Mouse (Mus musculus): ENCODE results near the gene Ndufc2. TPM values are rescaled to one million over a fixed set of nuclear protein-coding genes. Genes with fewer than 3 reads are reported as not detected.

Gene Ndufc2
- polyA plus RNA-seq, 1 experiment from 2014 or later, result 303 TPM

GRCm38 (mm10) chr7:97361467-97361866, 38.3 kb upstream of the Ndufc2 start:
- no peak overlapping the region for H3K4me2 ChIP-seq
- no peak for ATAC-seq (ENCODE audit: insufficient number of reproducible peaks, low FRiP score, low TSS enrichment, low read depth)
- no peak overlapping the region for H3K27ac ChIP-seq
- 22% methylated on average over 4 of the region's 4 CpGs for WGBS
- no peaks in the 10 kb centered on the region for H3K9me3 ChIP-seq
- no peaks in the 10 kb centered on the region for H3K27me3 ChIP-seq
- no peaks in the 10 kb centered on the region for H3K36me3 ChIP-seq
- H3K9ac ChIP-seq, result no peak overlapping the region
- no peak overlapping the region for H3K4me3 ChIP-seq
- no peaks in the 10 kb centered on the region for H3K4me1 ChIP-seq

DNA sequence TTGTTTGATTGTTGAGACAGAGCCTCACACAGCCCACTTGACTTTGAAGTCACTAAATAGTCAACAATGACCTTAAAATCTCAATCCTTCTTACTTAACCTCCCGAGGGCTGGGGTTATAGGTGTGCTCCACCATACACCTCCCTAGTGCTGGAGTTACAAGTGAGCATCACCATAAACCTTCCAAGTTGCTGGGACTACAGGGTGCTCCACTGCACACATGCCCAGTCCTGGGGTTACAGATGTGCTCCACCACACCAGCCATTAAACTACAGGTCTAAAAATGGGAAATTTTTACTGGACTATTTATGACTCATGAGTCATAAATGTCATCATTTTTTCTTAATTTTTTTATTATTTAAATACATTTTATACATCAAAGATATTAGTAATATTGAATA, 33.9 kb upstream of the Ndufc2 start:
- Histone ChIP-seq H3K4me2 (no peak overlapping the region), H3K36me3 (no peaks in the 10 kb centered on the region), H3K27ac (no peak overlapping the region), H3K9ac (no peak overlapping the region), H3K4me3 (no peak overlapping the region), H3K27me3 (no peaks in the 10 kb centered on the region), H3K9me3 (no peaks in the 10 kb centered on the region), H3K4me1 (peaks cover 2% of the 10 kb centered on the region)
- WGBS, result 76% methylated on average over 1 of the region's 1 CpGs
- no peak for ATAC-seq (ENCODE audit: insufficient number of reproducible peaks, low FRiP score, low TSS enrichment, low read depth)

- H3K9ac ChIP-seq, result no peak overlapping the region
- H3K4me2 ChIP-seq, result no peak overlapping the region
- WGBS, result 94% methylated on average over 9 of the region's 9 CpGs
- peaks cover 46% of the 10 kb centered on the region for H3K36me3 ChIP-seq
- H3K4me1 ChIP-seq, result peaks cover 11% of the 10 kb centered on the region
- H3K27ac ChIP-seq, result no peak overlapping the region
- H3K4me3 ChIP-seq, result no peak overlapping the region
- ATAC-seq (ENCODE audit: insufficient number of reproducible peaks, low FRiP score, low TSS enrichment, low read depth), result no peak
- no peaks in the 10 kb centered on the region for H3K9me3 ChIP-seq
- no peaks in the 10 kb centered on the region for H3K27me3 ChIP-seq
These were observed 24.7 kb upstream of the Ndufc2 start for GRCm38 (mm10) chr7:97375101-97375500.

GRCm38 (mm10) chr7:97375906-97376305, 23.9 kb upstream of the Ndufc2 start:
- H3K9ac ChIP-seq, result no peak overlapping the region
- H3K27ac ChIP-seq, result no peak overlapping the region
- H3K4me3 ChIP-seq, result no peak overlapping the region
- H3K9me3 ChIP-seq, result no peaks in the 10 kb centered on the region
- WGBS, result 87% methylated on average over 2 of the region's 2 CpGs
- H3K27me3 ChIP-seq, result no peaks in the 10 kb centered on the region
- H3K4me2 ChIP-seq, result no peak overlapping the region
- peaks cover 52% of the 10 kb centered on the region for H3K36me3 ChIP-seq
- H3K4me1 ChIP-seq, result peaks cover 8% of the 10 kb centered on the region
- ATAC-seq (ENCODE audit: insufficient number of reproducible peaks, low FRiP score, low TSS enrichment, low read depth), result no peak

GRCm38 (mm10) chr7:97379304-97379703, 20.5 kb upstream of the Ndufc2 start:
- no peak overlapping the region for H3K9ac ChIP-seq
- H3K4me1 ChIP-seq, result no peaks in the 10 kb centered on the region
- no peak overlapping the region for H3K4me3 ChIP-seq
- H3K27ac ChIP-seq, result no peak overlapping the region
- H3K9me3 ChIP-seq, result no peaks in the 10 kb centered on the region
- peaks cover 75% of the 10 kb centered on the region for H3K36me3 ChIP-seq
- H3K4me2 ChIP-seq, result no peak overlapping the region
- WGBS, result 90% methylated on average over 5 of the region's 5 CpGs
- ATAC-seq (ENCODE audit: insufficient number of reproducible peaks, low FRiP score, low TSS enrichment, low read depth), result no peak
- H3K27me3 ChIP-seq, result no peaks in the 10 kb centered on the region

DNA sequence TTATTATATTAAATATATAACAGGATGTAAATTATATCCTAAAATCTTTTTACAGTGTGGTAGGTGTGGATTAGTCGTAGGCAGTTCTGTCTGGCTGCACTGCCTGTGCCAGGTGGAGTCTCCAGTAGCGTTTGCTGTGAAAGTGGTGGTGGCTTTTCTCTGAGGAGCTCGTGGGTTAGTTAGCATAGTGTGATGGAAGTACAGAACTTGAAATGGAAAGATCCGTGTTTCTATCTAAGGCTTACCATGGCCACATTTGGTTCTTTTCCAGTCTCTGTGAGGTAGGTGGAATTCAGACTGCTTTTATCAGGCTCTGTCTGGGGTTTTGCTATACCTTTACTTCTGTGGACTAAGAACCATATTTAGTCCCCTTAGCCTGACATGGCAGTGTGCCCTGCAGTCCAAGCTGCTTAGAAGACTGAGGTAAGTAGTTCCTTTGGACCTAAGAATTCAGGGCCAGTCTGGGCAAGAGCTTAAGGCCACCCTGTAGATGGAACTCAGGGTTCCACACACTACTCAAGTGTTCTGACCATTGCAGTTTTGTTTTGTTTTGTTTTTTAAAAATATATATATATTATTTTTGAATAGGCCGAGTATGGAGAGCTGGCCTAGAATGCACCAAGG, 19.2 kb upstream of the Ndufc2 start:
- H3K4me1 ChIP-seq, result no peaks in the 10 kb centered on the region
- H3K9ac ChIP-seq, result no peak overlapping the region
- no peak for ATAC-seq (ENCODE audit: insufficient number of reproducible peaks, low FRiP score, low TSS enrichment, low read depth)
- WGBS, result 95% methylated on average over 5 of the region's 5 CpGs
- no peaks in the 10 kb centered on the region for H3K9me3 ChIP-seq
- H3K4me2 ChIP-seq, result no peak overlapping the region
- H3K27me3 ChIP-seq, result no peaks in the 10 kb centered on the region
- no peak overlapping the region for H3K27ac ChIP-seq
- no peak overlapping the region for H3K4me3 ChIP-seq
- peaks cover 75% of the 10 kb centered on the region for H3K36me3 ChIP-seq

DNA sequence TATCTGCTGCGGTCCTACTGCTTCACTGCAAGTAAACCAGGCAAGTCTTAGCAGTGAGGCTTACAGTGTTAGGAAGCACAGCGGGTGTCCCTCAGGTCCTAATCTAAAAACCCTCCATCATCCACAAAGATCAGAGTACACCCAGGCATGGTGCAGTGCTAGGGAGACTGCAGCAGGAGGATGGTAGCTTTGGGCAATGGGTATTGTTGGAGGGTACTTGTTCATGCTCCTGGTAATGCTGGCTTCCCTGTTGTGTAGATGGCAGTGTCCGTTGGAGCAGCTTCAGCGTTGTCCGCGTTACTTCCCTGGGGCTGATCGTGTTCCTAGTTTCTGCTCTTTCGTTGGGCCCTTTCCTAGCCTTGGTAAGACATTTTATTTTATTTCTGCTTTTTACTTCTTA, 17.1 kb upstream of the Ndufc2 start:
- H3K27ac ChIP-seq, result no peak overlapping the region
- H3K4me1 ChIP-seq, result no peaks in the 10 kb centered on the region
- H3K9me3 ChIP-seq, result no peaks in the 10 kb centered on the region
- ATAC-seq (ENCODE audit: insufficient number of reproducible peaks, low FRiP score, low TSS enrichment, low read depth), result no peak
- H3K27me3 ChIP-seq, result no peaks in the 10 kb centered on the region
- no peak overlapping the region for H3K4me3 ChIP-seq
- H3K9ac ChIP-seq, result no peak overlapping the region
- H3K36me3 ChIP-seq, result peaks cover 87% of the 10 kb centered on the region
- 97% methylated on average over 8 of the region's 8 CpGs for WGBS
- H3K4me2 ChIP-seq, result no peak overlapping the region

DNA sequence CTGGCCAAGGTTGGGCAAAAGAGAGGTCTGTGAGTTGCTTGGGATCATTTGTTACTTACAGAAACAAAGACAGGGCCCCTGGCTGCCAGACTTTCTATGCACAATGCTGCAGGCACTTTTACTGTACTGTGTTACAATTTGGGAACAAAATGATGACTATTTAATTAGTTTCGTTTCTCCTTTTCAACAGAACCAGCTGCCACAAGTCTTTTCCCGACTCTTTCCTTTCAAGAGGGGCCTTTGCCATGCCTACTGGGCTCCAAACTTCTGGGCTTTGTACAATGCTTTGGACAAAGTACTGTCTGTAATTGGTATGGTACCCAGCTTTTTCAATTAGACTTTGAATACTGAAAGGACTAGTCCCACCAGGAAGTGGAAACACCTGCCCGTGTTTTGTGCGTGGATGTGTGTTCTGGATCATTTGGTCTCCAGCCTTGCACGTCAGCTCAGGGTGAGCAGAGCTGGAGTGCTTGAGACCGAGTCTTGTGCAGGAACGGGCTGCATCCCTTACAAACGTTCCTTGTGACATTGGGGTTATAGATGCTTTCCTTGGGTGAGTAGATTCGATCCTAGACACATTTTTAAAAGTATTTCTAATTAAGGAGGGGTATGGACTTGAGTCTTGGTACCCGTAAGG, 16.2 kb upstream of the Ndufc2 start:
- WGBS, result 89% methylated on average over 10 of the region's 10 CpGs
- Histone ChIP-seq H3K27ac (no peak overlapping the region), H3K4me1 (no peaks in the 10 kb centered on the region), H3K4me3 (no peak overlapping the region), H3K36me3 (peaks cover 89% of the 10 kb centered on the region), H3K9me3 (no peaks in the 10 kb centered on the region), H3K27me3 (no peaks in the 10 kb centered on the region), H3K4me2 (no peak overlapping the region), H3K9ac (no peak overlapping the region)
- no peak for ATAC-seq (ENCODE audit: insufficient number of reproducible peaks, low FRiP score, low TSS enrichment, low read depth)

DNA sequence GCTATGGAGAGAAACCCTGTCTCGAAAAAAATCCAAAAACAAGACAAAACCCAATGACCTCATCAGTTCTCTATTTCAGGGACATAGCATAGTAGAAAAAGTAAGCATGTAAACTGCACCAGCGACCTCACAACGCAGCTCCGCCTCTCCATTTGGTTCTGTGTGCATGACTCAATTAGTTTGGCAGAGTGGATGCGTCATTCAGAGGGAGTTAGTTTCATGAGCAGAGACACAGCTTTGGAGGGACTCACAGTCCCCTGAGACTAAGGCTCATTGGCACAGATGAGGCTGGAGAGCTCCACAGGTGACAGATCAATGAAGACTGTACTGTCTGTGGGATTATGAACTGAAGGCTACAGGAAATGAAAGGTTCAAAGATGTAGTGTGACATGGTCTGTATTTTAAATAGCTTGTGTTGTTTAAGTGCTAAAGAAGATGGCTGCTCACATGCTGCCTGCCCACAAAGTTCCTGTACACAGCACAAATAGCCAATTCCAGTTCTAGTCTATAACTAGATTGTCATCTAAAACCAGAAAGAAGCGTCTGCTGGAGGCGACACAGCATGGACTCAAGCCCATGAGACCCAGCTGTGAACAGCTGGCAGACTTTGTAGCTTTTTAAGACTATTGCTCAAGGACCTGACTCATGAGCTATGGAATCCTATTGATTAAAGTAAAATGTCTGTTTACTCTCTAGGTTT, 13.5 kb upstream of the Ndufc2 start:
- Histone ChIP-seq H3K4me1 (no peaks in the 10 kb centered on the region), H3K27ac (no peak overlapping the region), H3K36me3 (peaks cover 88% of the 10 kb centered on the region), H3K4me3 (no peak overlapping the region), H3K27me3 (no peaks in the 10 kb centered on the region), H3K9ac (no peak overlapping the region), H3K4me2 (no peak overlapping the region), H3K9me3 (no peaks in the 10 kb centered on the region)
- 83% methylated on average over 7 of the region's 7 CpGs for WGBS
- ATAC-seq (ENCODE audit: insufficient number of reproducible peaks, low FRiP score, low TSS enrichment, low read depth), result no peak

GRCm38 (mm10) chr7:97386806-97387370, 12.9 kb upstream of the Ndufc2 start:
- Histone ChIP-seq H3K9me3 (no peaks in the 10 kb centered on the region), H3K27ac (no peak overlapping the region), H3K4me2 (no peak overlapping the region), H3K27me3 (no peaks in the 10 kb centered on the region), H3K4me3 (no peak overlapping the region), H3K4me1 (no peaks in the 10 kb centered on the region), H3K9ac (no peak overlapping the region), H3K36me3 (peaks cover 89% of the 10 kb centered on the region)
- ATAC-seq (ENCODE audit: insufficient number of reproducible peaks, low FRiP score, low TSS enrichment, low read depth), result no peak
- 86% methylated on average over 5 of the region's 5 CpGs for WGBS

DNA sequence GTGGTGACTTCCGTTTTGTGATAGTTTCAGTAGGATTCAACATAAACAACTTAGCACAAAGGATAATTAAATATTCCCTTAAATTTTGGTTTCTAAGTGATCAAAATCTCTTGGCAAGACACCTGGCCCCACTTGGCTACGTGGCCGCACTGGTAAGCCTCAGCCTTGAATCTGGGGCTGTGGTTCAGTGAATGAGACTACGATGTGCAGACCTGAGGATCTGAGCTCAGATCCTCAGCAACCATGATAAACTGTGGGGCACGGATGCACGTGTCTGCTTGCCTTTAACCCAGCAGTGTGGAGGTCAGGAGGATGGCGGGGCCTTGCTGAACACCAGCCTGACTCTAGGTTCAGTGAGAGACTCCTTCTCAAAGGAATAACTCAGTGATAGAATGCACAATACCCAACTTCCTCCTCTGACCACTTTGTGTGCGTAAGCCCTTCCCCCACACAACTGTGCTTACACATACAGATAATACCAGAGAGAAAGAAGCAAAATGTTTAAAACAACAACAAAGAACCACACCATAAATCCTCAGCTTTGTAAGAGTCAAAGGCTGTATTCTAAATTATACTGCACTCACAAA, 12.1 kb upstream of the Ndufc2 start:
- 88% methylated on average over 8 of the region's 8 CpGs for WGBS
- no peak for ATAC-seq (ENCODE audit: insufficient number of reproducible peaks, low FRiP score, low TSS enrichment, low read depth)
- peaks cover 86% of the 10 kb centered on the region for H3K36me3 ChIP-seq
- no peak overlapping the region for H3K27ac ChIP-seq
- no peaks in the 10 kb centered on the region for H3K27me3 ChIP-seq
- H3K9me3 ChIP-seq, result no peaks in the 10 kb centered on the region
- no peak overlapping the region for H3K9ac ChIP-seq
- no peaks in the 10 kb centered on the region for H3K4me1 ChIP-seq
- H3K4me3 ChIP-seq, result no peak overlapping the region
- H3K4me2 ChIP-seq, result no peak overlapping the region

DNA sequence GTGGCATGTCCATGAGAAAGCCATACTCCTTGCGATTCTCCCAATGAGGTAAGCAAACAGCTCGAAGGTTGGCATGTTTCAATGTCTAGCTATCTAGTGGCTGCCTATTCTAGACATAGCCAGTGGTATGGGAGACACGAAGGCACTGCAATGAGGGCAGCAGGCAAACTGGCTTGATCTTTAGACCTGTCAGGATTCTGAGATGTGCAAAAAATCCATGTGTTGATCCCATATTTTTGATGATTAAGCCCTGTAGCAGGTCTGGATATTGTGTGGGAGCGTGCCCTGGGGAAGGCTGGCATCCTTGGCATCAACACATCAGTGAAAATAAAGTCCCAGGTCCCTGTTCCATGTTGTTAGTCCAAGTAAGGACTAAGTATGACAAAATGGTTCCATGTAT, 11.3 kb upstream of the Ndufc2 start:
- Histone ChIP-seq H3K9ac (no peak overlapping the region), H3K4me1 (no peaks in the 10 kb centered on the region), H3K27ac (no peak overlapping the region), H3K4me2 (no peak overlapping the region), H3K9me3 (no peaks in the 10 kb centered on the region), H3K36me3 (peaks cover 83% of the 10 kb centered on the region), H3K27me3 (no peaks in the 10 kb centered on the region), H3K4me3 (no peak overlapping the region)
- WGBS, result 94% methylated on average over 4 of the region's 4 CpGs
- no peak for ATAC-seq (ENCODE audit: insufficient number of reproducible peaks, low FRiP score, low TSS enrichment, low read depth)

All from limb, embryonic 15.5 days (tissue).